Mouse (Mus musculus) liver, postnatal 0 days (tissue): ENCODE results near the gene Krt71.

Experiments used
- CTCF ChIP-seq: sonication (generic); IDR thresholded peaks from 2 replicates; pipeline ENCODE4 v1.5.1; 2016; ENCODE audit warnings: antibody characterized with exemption, low read depth
- EP300 ChIP-seq: IDR thresholded peaks from 2 replicates; pipeline ENCODE4 v1.6.1; 2016; ENCODE audit warnings: antibody characterized with exemption, low read depth, mild to moderate bottlenecking

- TF ChIP-seq CTCF (no peak), EP300 (no peak)
Measured at GRCm38 (mm10) chr15:101699866-101700265, 43.0 kb downstream of the Krt71 start.
